Mouse (Mus musculus) liver, adult 2 months (tissue): ENCODE data around the gene Rnf187. TPM values are rescaled to one million over a fixed set of nuclear protein-coding genes. Genes with fewer than 3 reads are reported as not detected.

ENCODE experiments used
- DNase-seq: peaks from one replicate; pipeline ENCODE4 v3.0.0-alpha.2; 2011; ENCODE audit warnings: low read depth, low spot score; ENCODE audit errors: extremely low read depth
- H3K27ac ChIP-seq: fragments of 200-500 bp; replicated peaks from 2 replicates; pipeline ENCODE4 v1.5.1; 2012; ENCODE audit warnings: low read depth, mild to moderate bottlenecking, control low read depth, inconsistent platforms, low read length; ENCODE audit not compliant: insufficient read depth
- H3K27me3 ChIP-seq: fragments of 200-500 bp; 2 replicates; pipeline ENCODE4 v1.6.1; 2012; ENCODE audit warnings: mild to moderate bottlenecking, moderate library complexity, low read length, inconsistent platforms; ENCODE audit not compliant: control insufficient read depth, insufficient read depth
- H3K36me3 ChIP-seq: fragments of 200-500 bp; 2 replicates; pipeline ENCODE4 v1.6.1; 2012; ENCODE audit warnings: low read length, inconsistent platforms; ENCODE audit not compliant: control insufficient read depth, insufficient read depth
- H3K4me1 ChIP-seq: fragments of 200-500 bp; 2 replicates; pipeline ENCODE4 v1.6.1; 2011; ENCODE audit warnings: low read length; ENCODE audit not compliant: control insufficient read depth, insufficient read depth
- H3K4me3 ChIP-seq: fragments of 200-500 bp; 2 replicates; pipeline ENCODE4 v1.5.1; 2011; ENCODE audit warnings: low read depth, mild to moderate bottlenecking, control low read depth, low read length, moderate library complexity; ENCODE audit not compliant: insufficient read depth
- H3K79me2 ChIP-seq: fragments of 200-500 bp; 2 replicates; pipeline ENCODE4 v1.6.1; 2012; ENCODE audit warnings: inconsistent platforms, mild to moderate bottlenecking, low read length, moderate library complexity; ENCODE audit not compliant: control insufficient read depth, insufficient read depth
- H3K9ac ChIP-seq: fragments of 200-500 bp; 2 replicates; pipeline ENCODE4 v1.6.1; 2012; ENCODE audit warnings: low read depth, mild to moderate bottlenecking, control low read depth, inconsistent platforms, low read length
- CTCF ChIP-seq: fragments of 200-500 bp; IDR thresholded peaks from 2 replicates; pipeline ENCODE4 v1.5.1; 2011; ENCODE audit warnings: low read depth, low read length, control low read depth
- POLR2A ChIP-seq: fragments of 200-500 bp; IDR thresholded peaks from 2 replicates; pipeline ENCODE4 v1.6.1; 2011; ENCODE audit warnings: low read length, control low read depth; ENCODE audit not compliant: insufficient read depth; ENCODE audit errors: extremely low read depth
- WGBS: fragments of 180-500 bp; shearing (Covaris S2); methylation state at CpG from one replicate; pipeline ENCODE4 v1.1.7; 2018; 5-methylcytosine and 5-hydroxymethylcytosine counted together
- polyA plus RNA-seq: library from polyadenylated mRNA; depleted of rRNA; stranded (reverse); fragments of >200 nt; gene quantifications from 2 replicates; pipeline ENCODE4 v1.2.3, GENCODE M21; 2012
- total RNA-seq: library from RNA; depleted of rRNA; stranded (reverse); fragments of >200 nt; gene quantifications from 2 replicates; pipeline ENCODE4 v1.2.3, GENCODE M21; 2014

Rnf187 gene
- total and polyA plus RNA-seq, 2 experiments: 63.7 to 134 TPM

- H3K9ac ChIP-seq: no peak overlapping the region
- H3K27ac ChIP-seq: no peak overlapping the region
- peaks cover 21% of the 10 kb centered on the region; the same call in 1 of the 2 replicates for H3K79me2 ChIP-seq
- H3K4me1 ChIP-seq: peaks cover 11% of the 10 kb centered on the region
- 81% methylated on average over 14 of the region's 14 CpGs for WGBS
- H3K36me3 ChIP-seq: peaks cover 23% of the 10 kb centered on the region
- peak; percentile 35 for DNase-seq
- H3K4me3 ChIP-seq: no peak overlapping the region
- H3K27me3 ChIP-seq: no peaks in the 10 kb centered on the region
- peak; percentile 35 for TF ChIP-seq CTCF
- TF ChIP-seq POLR2A: no peak
Measured at GRCm38 (mm10) chr11:58981541-58982447, 43.1 kb upstream of the Rnf187 start.

GRCm38 (mm10) chr11:58980381-58980990, 41.8 kb upstream of the Rnf187 start:
- Histone ChIP-seq H3K27me3 (no peaks in the 10 kb centered on the region), H3K4me1 (peaks cover 11% of the 10 kb centered on the region), H3K27ac (peak overlapping the region; percentile 26), H3K36me3 (peaks cover 14% of the 10 kb centered on the region), H3K9ac (peak overlapping the region; percentile 22), H3K4me3 (no peak overlapping the region), H3K79me2 (peaks cover 21% of the 10 kb centered on the region; the same call in 1 of the 2 replicates)
- no peak for TF ChIP-seq POLR2A
- TF ChIP-seq CTCF: no peak
- 33% methylated on average over 5 of the region's 5 CpGs for WGBS
- DNase-seq: peak; percentile 35

- no peaks in the 10 kb centered on the region for H3K27me3 ChIP-seq
- H3K36me3 ChIP-seq: peaks cover 9% of the 10 kb centered on the region
- peaks cover 21% of the 10 kb centered on the region; the same call in 1 of the 2 replicates for H3K79me2 ChIP-seq
- peak overlapping the region; percentile 95 for H3K27ac ChIP-seq
- no peak for TF ChIP-seq POLR2A
- no peak for TF ChIP-seq CTCF
- H3K9ac ChIP-seq: peak overlapping the region; percentile 74
- peaks cover 11% of the 10 kb centered on the region for H3K4me1 ChIP-seq
- DNase-seq: peak; percentile 94
- 15% methylated on average over 7 of the region's 7 CpGs for WGBS
- peak overlapping the region; percentile 41 for H3K4me3 ChIP-seq
Measured at GRCm38 (mm10) chr11:58979661-58980060, 40.9 kb upstream of the Rnf187 start.

GRCm38 (mm10) chr11:58979183-58979582, 40.5 kb upstream of the Rnf187 start:
- peak overlapping the region; percentile 95 for H3K27ac ChIP-seq
- peaks cover 21% of the 10 kb centered on the region; the same call in 1 of the 2 replicates for H3K79me2 ChIP-seq
- H3K9ac ChIP-seq: peak overlapping the region; percentile 74
- peaks cover 7% of the 10 kb centered on the region for H3K36me3 ChIP-seq
- peak overlapping the region; percentile 41 for H3K4me3 ChIP-seq
- DNase-seq: peak; percentile 86
- TF ChIP-seq POLR2A: no peak
- no peak for TF ChIP-seq CTCF
- 12% methylated on average over 3 of the region's 3 CpGs for WGBS
- no peaks in the 10 kb centered on the region for H3K27me3 ChIP-seq
- H3K4me1 ChIP-seq: peaks cover 11% of the 10 kb centered on the region

- peak overlapping the region; percentile 96 for H3K9ac ChIP-seq
- H3K27me3 ChIP-seq: no peaks in the 10 kb centered on the region
- peaks cover 11% of the 10 kb centered on the region for H3K4me1 ChIP-seq
- WGBS: 0% methylated on average over 5 of the region's 5 CpGs
- H3K27ac ChIP-seq: peak overlapping the region; percentile 95
- peaks cover 21% of the 10 kb centered on the region; the same call in 1 of the 2 replicates for H3K79me2 ChIP-seq
- DNase-seq: peak; percentile 89
- peak overlapping the region; percentile 84 for H3K4me3 ChIP-seq
- TF ChIP-seq POLR2A (no peak), CTCF (no peak)
- H3K36me3 ChIP-seq: peaks cover 7% of the 10 kb centered on the region; the same call in 1 of the 2 replicates
Measured at GRCm38 (mm10) chr11:58978706-58979030, 40.0 kb upstream of the Rnf187 start.
